Mouse (Mus musculus) neural tube, embryonic 10.5 days (tissue): Measurements from ENCODE around the gene Ankrd11.

Experiments used
- DNase-seq: peaks from one replicate; pipeline ENCODE4 v3.0.0-alpha.2; 2017; ENCODE audit warnings: low spot score; ENCODE audit errors: extremely low spot score

Ankrd11 gene

GRCm38 (mm10) chr8:122962046-122962445 lies 80.0 kb downstream of the Ankrd11 start:
- DNase-seq, result no peak

GRCm38 (mm10) chr8:122961458-122961857 lies 80.6 kb downstream of the Ankrd11 start:
- no peak for DNase-seq

- no peak for DNase-seq
These were observed 81.1 kb downstream of the Ankrd11 start for GRCm38 (mm10) chr8:122960932-122961331.

GRCm38 (mm10) chr8:122960323-122960722 lies 81.8 kb downstream of the Ankrd11 start:
- DNase-seq, result no peak

- DNase-seq, result no peak
These were observed 86.1 kb downstream of the Ankrd11 start for GRCm38 (mm10) chr8:122955997-122956396.

- no peak for DNase-seq
These were observed 86.9 kb downstream of the Ankrd11 start for GRCm38 (mm10) chr8:122955195-122955594.

- no peak for DNase-seq
These were observed 87.8 kb downstream of the Ankrd11 start for GRCm38 (mm10) chr8:122954090-122954799.

- no peak for DNase-seq
These were observed 89.0 kb downstream of the Ankrd11 start for GRCm38 (mm10) chr8:122953028-122953427.

- no peak for DNase-seq
These were observed 90.6 kb downstream of the Ankrd11 start for GRCm38 (mm10) chr8:122951456-122951855.

- DNase-seq, result no peak
These were observed 92.4 kb downstream of the Ankrd11 start for GRCm38 (mm10) chr8:122949701-122950100.

GRCm38 (mm10) chr8:122945775-122946174 lies 96.3 kb downstream of the Ankrd11 start:
- no peak for DNase-seq

GRCm38 (mm10) chr8:122942803-122943713 lies 99.0 kb downstream of the Ankrd11 start:
- no peak for DNase-seq

- DNase-seq, result no peak
These were observed 103.5 kb downstream of the Ankrd11 start for GRCm38 (mm10) chr8:122938591-122938990.

GRCm38 (mm10) chr8:122938170-122938569 lies 103.9 kb downstream of the Ankrd11 start:
- no peak for DNase-seq

GRCm38 (mm10) chr8:122937545-122938053 lies 104.5 kb downstream of the Ankrd11 start:
- no peak for DNase-seq

- no peak for DNase-seq
These were observed 106.2 kb downstream of the Ankrd11 start for GRCm38 (mm10) chr8:122935912-122936311.

- DNase-seq, result no peak
These were observed 107.0 kb downstream of the Ankrd11 start for GRCm38 (mm10) chr8:122935118-122935517.

- no peak for DNase-seq
These were observed 108.1 kb downstream of the Ankrd11 start for GRCm38 (mm10) chr8:122933973-122934372.

GRCm38 (mm10) chr8:122932561-122932959 lies 109.5 kb downstream of the Ankrd11 start:
- no peak for DNase-seq

GRCm38 (mm10) chr8:122931834-122932560 lies 110.1 kb downstream of the Ankrd11 start:
- no peak for DNase-seq

- DNase-seq, result no peak
These were observed 113.3 kb downstream of the Ankrd11 start for GRCm38 (mm10) chr8:122928631-122929224.
